Mouse (Mus musculus) embryonic facial prominence, embryonic 11.5 days (tissue): ENCODE measurements around the gene Olfr148. TPM values are rescaled to one million over a fixed set of nuclear protein-coding genes. Genes with fewer than 3 reads are reported as not detected.

ENCODE experiments used
- ATAC-seq: fragments of 200-750 bp; cut with Nextera tagmentation; replicated peaks from 2 replicates; pipeline ENCODE4 v1.8.0; 2017; ENCODE audit warnings: low read depth; ENCODE audit not compliant: insufficient number of reproducible peaks, low FRiP score, low TSS enrichment
- DNase-seq: peaks from one replicate; pipeline ENCODE4 v3.0.0-alpha.2; 2015; ENCODE audit warnings: low spot score
- H3K27ac ChIP-seq: fragments of 300-500 bp; sonication (generic); replicated peaks from 2 replicates; pipeline ENCODE4 v1.5.1; 2014; ENCODE audit warnings: mild to moderate bottlenecking, low read depth, low read length, control low read depth
- H3K27me3 ChIP-seq: fragments of 300-500 bp; sonication (generic); 2 replicates; pipeline ENCODE4 v1.6.1; 2014; ENCODE audit warnings: mild to moderate bottlenecking, low read length, moderate library complexity, mixed read lengths; ENCODE audit not compliant: control insufficient read depth, insufficient read depth
- H3K36me3 ChIP-seq: fragments of 300-500 bp; sonication (generic); replicated peaks from 2 replicates; pipeline ENCODE4 v1.6.1; 2014; ENCODE audit warnings: low read depth, mild to moderate bottlenecking, low read length, moderate library complexity, mixed read lengths; ENCODE audit not compliant: control insufficient read depth, insufficient read depth
- H3K4me1 ChIP-seq: fragments of 300-500 bp; sonication (generic); 2 replicates; pipeline ENCODE4 v1.6.1; 2014; ENCODE audit warnings: low read length, mixed read lengths; ENCODE audit not compliant: control insufficient read depth, insufficient read depth
- H3K4me2 ChIP-seq: fragments of 300-500 bp; sonication (generic); 2 replicates; pipeline ENCODE4 v1.6.1; 2014; ENCODE audit warnings: low read depth, mild to moderate bottlenecking, control low read depth, low read length, moderate library complexity
- H3K4me3 ChIP-seq: fragments of 300-500 bp; sonication (generic); 2 replicates; pipeline ENCODE4 v1.5.1; 2014; ENCODE audit warnings: low read depth, low read length, control low read depth
- H3K9ac ChIP-seq: fragments of 300-500 bp; sonication (generic); replicated peaks from 2 replicates; pipeline ENCODE4 v1.6.1; 2014; ENCODE audit warnings: mild to moderate bottlenecking, control low read depth, low read length
- H3K9me3 ChIP-seq: fragments of 300-500 bp; sonication (generic); replicated peaks from 2 replicates; pipeline ENCODE4 v1.6.1; 2016; ENCODE audit warnings: mild to moderate bottlenecking, low read length, inconsistent platforms, mixed read lengths; ENCODE audit not compliant: control insufficient read depth
- WGBS: fragments of 180-500 bp; shearing (Covaris S2); extraction: QIAGEN DNeasy Blood & Tissue Kit; methylation state at CpG from one replicate; pipeline ENCODE4 v1.1.7; 2014; 5-methylcytosine and 5-hydroxymethylcytosine counted together
- polyA plus RNA-seq: library from polyadenylated mRNA; unstranded; fragments of >200 nt; fragmentation: Nextera tagmentation; extraction: Ambion mirVana; gene quantifications from 2 replicates; pipeline ENCODE4 v1.2.1, GENCODE M21; 2014

Gene Olfr148
- polyA plus RNA-seq, 1 experiment from 2014 or later: not detected

- no peak for ATAC-seq
- WGBS: 85% methylated on average over 1 of the region's 1 CpGs
- Histone ChIP-seq H3K27ac (no peak within 1 kb of the TSS), H3K9ac (no peak within 1 kb of the TSS), H3K4me1 (no peaks in the 10 kb centered on the region), H3K27me3 (no peaks in the 10 kb centered on the region), H3K4me2 (no peak within 1 kb of the TSS), H3K36me3 (no peaks in the 10 kb centered on the region), H3K4me3 (no peak within 1 kb of the TSS), H3K9me3 (no peaks in the 10 kb centered on the region)
- no peak for DNase-seq
Measured at GRCm38 (mm10) chr9:39621073-39621472, 10.6 kb downstream of the Olfr148 start, which contains the start of gene Olfr960. Olfr960 (plus strand) TSS chr9:39621373.

GRCm38 (mm10) chr9:39623783-39624182 lies 13.3 kb downstream of the Olfr148 start:
- Histone ChIP-seq H3K9me3 (no peaks in the 10 kb centered on the region), H3K27ac (no peak overlapping the region), H3K4me2 (no peak overlapping the region), H3K9ac (no peak overlapping the region), H3K27me3 (no peaks in the 10 kb centered on the region), H3K4me3 (no peak overlapping the region), H3K36me3 (no peaks in the 10 kb centered on the region), H3K4me1 (no peaks in the 10 kb centered on the region)
- no peak for ATAC-seq
- 86% methylated on average over 3 of the region's 3 CpGs for WGBS
- DNase-seq: no peak

DNA sequence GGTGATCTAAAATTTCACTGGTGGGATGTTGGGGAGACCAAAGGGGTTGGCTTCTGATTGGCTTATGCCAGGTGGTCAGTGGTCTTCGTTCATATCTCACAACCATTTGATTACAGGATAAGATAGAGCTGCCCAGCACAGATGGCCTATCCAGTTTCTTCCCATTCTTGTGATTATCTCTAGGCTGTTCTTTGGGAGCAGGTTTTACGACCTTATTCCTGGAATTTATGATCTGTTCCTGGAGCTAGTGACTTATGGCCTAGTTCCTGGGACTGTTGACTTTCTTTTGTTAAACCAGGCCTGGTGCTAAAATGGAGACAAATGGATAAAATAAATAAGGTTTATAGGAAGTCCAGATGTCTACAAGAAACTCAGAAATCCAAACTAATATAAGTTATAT lies 14.3 kb downstream of the Olfr148 start:
- Histone ChIP-seq H3K9me3 (no peaks in the 10 kb centered on the region), H3K4me3 (no peak overlapping the region), H3K36me3 (no peaks in the 10 kb centered on the region), H3K9ac (no peak overlapping the region), H3K4me1 (no peaks in the 10 kb centered on the region), H3K27ac (no peak overlapping the region), H3K27me3 (no peaks in the 10 kb centered on the region), H3K4me2 (no peak overlapping the region)
- WGBS: 83% methylated on average over 2 of the region's 2 CpGs
- no peak for DNase-seq
- no peak for ATAC-seq

GRCm38 (mm10) chr9:39629069-39629468 lies 18.6 kb downstream of the Olfr148 start:
- DNase-seq: no peak
- 84% methylated on average over 2 of the region's 2 CpGs for WGBS

DNA sequence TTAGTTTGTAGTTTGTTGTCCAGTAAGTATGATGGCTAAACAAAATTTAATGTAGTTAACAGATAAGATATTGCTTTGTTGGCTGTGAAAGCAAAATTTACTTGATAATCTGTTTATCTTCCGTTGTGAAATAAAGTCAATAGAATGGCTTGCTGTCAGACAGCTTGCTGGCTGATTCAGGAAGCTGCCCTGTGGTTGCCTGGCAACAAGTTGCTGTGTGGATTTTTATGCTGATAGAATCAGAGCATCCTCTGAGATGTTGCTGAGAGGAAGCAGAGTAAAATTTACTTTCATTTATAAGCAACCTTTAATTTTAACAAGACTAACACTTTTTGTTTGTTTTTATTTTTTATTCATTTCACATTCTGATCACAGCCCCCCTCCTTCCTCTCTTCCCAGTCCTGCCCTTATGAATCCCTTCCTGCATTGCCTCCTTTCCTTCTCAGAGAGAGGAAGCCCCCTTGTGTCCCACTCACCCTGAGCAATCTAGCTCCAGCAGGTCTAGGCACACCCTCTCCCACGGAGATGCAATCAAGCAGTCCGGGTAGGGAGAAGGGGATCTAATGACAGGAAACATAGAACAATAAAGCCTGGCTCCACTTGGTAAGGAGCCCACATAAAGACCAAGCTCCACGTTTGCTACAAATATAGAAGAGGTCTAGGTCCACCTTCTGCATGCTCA lies 23.6 kb downstream of the Olfr148 start:
- H3K9me3 ChIP-seq: no peaks in the 10 kb centered on the region
- H3K4me2 ChIP-seq: no peak overlapping the region
- ATAC-seq (no peak), DNase-seq (no peak)
- H3K27me3 ChIP-seq: no peaks in the 10 kb centered on the region
- no peak overlapping the region for H3K9ac ChIP-seq
- WGBS: 34% methylated on average over 4 of the region's 4 CpGs
- no peaks in the 10 kb centered on the region for H3K4me1 ChIP-seq
- H3K27ac ChIP-seq: no peak overlapping the region
- no peaks in the 10 kb centered on the region for H3K36me3 ChIP-seq
- H3K4me3 ChIP-seq: no peak overlapping the region

More at GRCm38 (mm10) chr9:39629069-39629468, 18.6 kb downstream of the Olfr148 start:
- H3K9ac ChIP-seq: no peak overlapping the region
- no peak overlapping the region for H3K4me2 ChIP-seq
- H3K4me3 ChIP-seq: no peak overlapping the region
- H3K27ac ChIP-seq: no peak overlapping the region
- H3K4me1 ChIP-seq: no peaks in the 10 kb centered on the region
- H3K27me3 ChIP-seq: no peaks in the 10 kb centered on the region
- no peaks in the 10 kb centered on the region for H3K9me3 ChIP-seq
- no peak for ATAC-seq
- H3K36me3 ChIP-seq: no peaks in the 10 kb centered on the region

- Histone ChIP-seq H3K4me3 (no peak within 1 kb of the TSS), H3K27ac (no peak within 1 kb of the TSS), H3K4me2 (no peak within 1 kb of the TSS), H3K27me3 (no peaks in the 10 kb centered on the region), H3K36me3 (no peaks in the 10 kb centered on the region), H3K9ac (no peak within 1 kb of the TSS), H3K4me1 (no peaks in the 10 kb centered on the region), H3K9me3 (no peaks in the 10 kb centered on the region)
- DNase-seq (no peak), ATAC-seq (no peak)
Measured at GRCm38 (mm10) chr9:39644785-39645184, 34.3 kb downstream of the Olfr148 start, which contains the start of gene Olfr961. Olfr961 (plus strand) TSS chr9:39645085.

- H3K4me3 ChIP-seq: no peak overlapping the region
- 89% methylated on average over 4 of the region's 4 CpGs for WGBS
- ATAC-seq (no peak), DNase-seq (no peak)
- H3K27me3 ChIP-seq: no peaks in the 10 kb centered on the region
- H3K9ac ChIP-seq: no peak overlapping the region
- no peaks in the 10 kb centered on the region for H3K4me1 ChIP-seq
- H3K27ac ChIP-seq: no peak overlapping the region
- no peaks in the 10 kb centered on the region for H3K36me3 ChIP-seq
- no peak overlapping the region for H3K4me2 ChIP-seq
- no peaks in the 10 kb centered on the region for H3K9me3 ChIP-seq
Measured at GRCm38 (mm10) chr9:39647382-39647781, 36.9 kb downstream of the Olfr148 start.

GRCm38 (mm10) chr9:39654756-39655396 lies 44.4 kb downstream of the Olfr148 start:
- Histone ChIP-seq H3K36me3 (no peaks in the 10 kb centered on the region), H3K27me3 (no peaks in the 10 kb centered on the region), H3K27ac (no peak overlapping the region), H3K4me3 (no peak overlapping the region), H3K4me1 (no peaks in the 10 kb centered on the region), H3K9me3 (no peaks in the 10 kb centered on the region), H3K4me2 (no peak overlapping the region), H3K9ac (no peak overlapping the region)
- DNase-seq (no peak), ATAC-seq (no peak)
- WGBS: 77% methylated on average over 6 of the region's 6 CpGs
